ENCODE assay signal across 8 mouse cellular contexts in the genomic region with DNA sequence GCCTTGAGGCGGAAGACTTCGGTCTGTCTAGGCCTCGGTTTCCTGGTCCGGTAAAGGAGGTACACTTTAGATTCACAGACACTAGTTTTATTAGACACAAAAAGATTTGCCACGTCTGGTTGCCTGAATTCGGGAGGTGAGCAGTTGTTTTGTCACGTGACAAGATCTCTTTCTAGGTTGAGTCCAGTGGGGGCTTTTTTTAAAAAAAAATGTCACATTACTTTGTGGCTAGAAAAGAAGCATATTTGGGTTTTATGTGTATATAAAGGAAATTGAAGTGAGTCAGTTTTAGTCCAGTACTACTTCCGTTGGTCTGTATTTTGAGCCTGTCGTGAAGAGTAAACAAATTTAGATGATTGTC. TPM values are rescaled to one million over a fixed set of nuclear protein-coding genes. Genes with fewer than 3 reads are reported as not detected.
DNase-seq lines count a peak whose midpoint lies in the region; ATAC-seq and TF ChIP-seq lines count a peak whose summit lies in the region.

No protein-coding gene starts in this region.

- H3K9ac ChIP-seq in embryonic facial prominence, embryonic 12.5 days = peak overlapping the region; percentile 67
- H3K9ac ChIP-seq in intestine, embryonic 15.5 days = peak overlapping the region; percentile 73
- peak overlapping the region; percentile 68 for H3K9ac ChIP-seq in neural tube, embryonic 13.5 days

- intact Hi-C loops in left cerebral cortex, adult 2 months (cut with DNase I) = loop anchor here (10.0 kb wide), 1 partner anchor 258 kb away; no protein-coding TSS in a partner anchor

- no peak overlapping the region for H3K27ac ChIP-seq in left cerebral cortex, adult 2 months
- peak overlapping the region; percentile 79 for H3K27ac ChIP-seq in embryonic facial prominence, embryonic 12.5 days
- H3K27ac ChIP-seq in intestine, embryonic 15.5 days = no peak overlapping the region
- H3K27ac ChIP-seq in neural tube, embryonic 13.5 days (replicated peaks) = no peak overlapping the region

- H3K36me3 ChIP-seq in embryonic facial prominence, embryonic 12.5 days = peaks cover 9% of the 10 kb centered on the region; the same call in 1 of the 2 replicates
- H3K36me3 ChIP-seq in intestine, embryonic 15.5 days = no peaks in the 10 kb centered on the region
- H3K36me3 ChIP-seq in neural tube, embryonic 13.5 days = no peaks in the 10 kb centered on the region

- no peak for ATAC-seq in embryonic facial prominence, embryonic 12.5 days (ENCODE audit: insufficient number of reproducible peaks, insufficient read depth, low FRiP score, low TSS enrichment)
- ATAC-seq in intestine, embryonic 15.5 days = no peak
- ATAC-seq in neural tube, embryonic 13.5 days (ENCODE audit: low read depth) = no peak

- no peaks in the 10 kb centered on the region for H3K27me3 ChIP-seq in embryonic facial prominence, embryonic 12.5 days
- H3K27me3 ChIP-seq in intestine, embryonic 15.5 days (replicated peaks) = no peaks in the 10 kb centered on the region
- H3K27me3 ChIP-seq in neural tube, embryonic 13.5 days = no peaks in the 10 kb centered on the region

- no peak for TF ChIP-seq CTCF in left cerebral cortex, adult 2 months (IDR thresholded peaks at IDR 0.05)

- H3K4me1 ChIP-seq in embryonic facial prominence, embryonic 12.5 days = no peaks in the 10 kb centered on the region
- H3K4me1 ChIP-seq in intestine, embryonic 15.5 days (replicated peaks) = no peaks in the 10 kb centered on the region
- H3K4me1 ChIP-seq in neural tube, embryonic 13.5 days (replicated peaks) = peaks cover 10% of the 10 kb centered on the region

- no peak for DNase-seq in left cerebral cortex, adult 2 months (ENCODE audit: extremely low spot score in 1 of 2, low spot score in 2 of 2)
- no peak for DNase-seq in left cerebral cortex, adult 9 months (ENCODE audit: low spot score in 2 of 2)
- DNase-seq in urinary bladder, postnatal 4 days (ENCODE audit: low spot score in 2 of 2) = no peak
- DNase-seq in MN1 (ENCODE audit: low spot score) = no peak
- DNase-seq in c-Kit-positive CD71-positive TER-119-positive erythroid progenitor cells, embryonic 14.5 days (ENCODE audit: low spot score) = no peak

- no peaks in the 10 kb centered on the region for H3K9me3 ChIP-seq in embryonic facial prominence, embryonic 12.5 days
- no peaks in the 10 kb centered on the region for H3K9me3 ChIP-seq in intestine, embryonic 15.5 days
- H3K9me3 ChIP-seq in neural tube, embryonic 13.5 days = no peaks in the 10 kb centered on the region

- peak overlapping the region; percentile 83 for H3K4me3 ChIP-seq in left cerebral cortex, adult 2 months
- H3K4me3 ChIP-seq in embryonic facial prominence, embryonic 12.5 days = peak overlapping the region; percentile 78
- peak overlapping the region; percentile 80 for H3K4me3 ChIP-seq in intestine, embryonic 15.5 days (replicated peaks)
- peak overlapping the region; percentile 66 for H3K4me3 ChIP-seq in neural tube, embryonic 13.5 days

- peak overlapping the region; percentile 53 for H3K4me2 ChIP-seq in embryonic facial prominence, embryonic 12.5 days (replicated peaks)
- H3K4me2 ChIP-seq in intestine, embryonic 15.5 days (replicated peaks) = peak overlapping the region; percentile 70
- H3K4me2 ChIP-seq in neural tube, embryonic 13.5 days = peak overlapping the region; percentile 71

- WGBS in embryonic facial prominence, embryonic 12.5 days = 1% methylated on average over 9 of the region's 9 CpGs
- under 1% methylated on average over 9 of the region's 9 CpGs for WGBS in intestine, embryonic 15.5 days
- WGBS in neural tube, embryonic 13.5 days = 1% methylated on average over 9 of the region's 9 CpGs

RNA-seq across cellular contexts. Expression of a gene that starts 0.4 kb away (rescaled TPM):
- total RNA-seq in left cerebral cortex, adult 2 months (2021) = under 1 TPM; 0.95 to 0.98 TPM
- polyA plus RNA-seq in embryonic facial prominence, embryonic 12.5 days (2016; fragmentation: Nextera tagmentation; extraction: Ambion mirVana) = 65.8 and 80.0 TPM in 2 replicates
- 51.9 and 65.0 TPM in 2 replicates for polyA plus RNA-seq in intestine, embryonic 15.5 days (2015; fragmentation: Nextera tagmentation; extraction: Ambion mirVana)
- polyA plus RNA-seq in neural tube, embryonic 13.5 days (2015; fragmentation: Nextera tagmentation; extraction: Ambion mirVana) = 10.3 and 13.6 TPM in 2 replicates

RNA-seq across cellular contexts. Expression of a gene that starts 43.3 kb away (rescaled TPM):
- 10 to 100 TPM; 23.8 to 24.0 TPM for total RNA-seq in left cerebral cortex, adult 2 months (2021)
- 8.5 and 9.6 TPM in 2 replicates for polyA plus RNA-seq in embryonic facial prominence, embryonic 12.5 days (2016; fragmentation: Nextera tagmentation; extraction: Ambion mirVana)
- polyA plus RNA-seq in intestine, embryonic 15.5 days (2015; fragmentation: Nextera tagmentation; extraction: Ambion mirVana) = 9.0 and 9.2 TPM in 2 replicates
- 8.0 and 9.0 TPM in 2 replicates for polyA plus RNA-seq in neural tube, embryonic 13.5 days (2015; fragmentation: Nextera tagmentation; extraction: Ambion mirVana)
